Mouse (Mus musculus): ENCODE measurements around the gene Gjb6.
A peak's percentile ranks its signal among the peaks of the same experiment; 100 is the strongest.

The Gjb6 gene

GRCm38 (mm10) chr14:57133161-57133661 is at the start of gene Gjb6:
Gjb6 (minus strand) TSS chr14:57133611.
- DNase-seq (ENCODE audit: low spot score): no peak

GRCm38 (mm10) chr14:57165493-57165892 is 32.1 kb upstream of the Gjb6 start:
- DNase-seq (ENCODE audit: low spot score): no peak

- DNase-seq (ENCODE audit: low spot score): no peak
Measured at GRCm38 (mm10) chr14:57161833-57162232, 28.4 kb upstream of the Gjb6 start.

- no peak for DNase-seq (ENCODE audit: low spot score)
Measured at GRCm38 (mm10) chr14:57161201-57161600, 27.8 kb upstream of the Gjb6 start.

GRCm38 (mm10) chr14:57154916-57155315 is 21.5 kb upstream of the Gjb6 start:
- DNase-seq (ENCODE audit: low spot score): no peak

GRCm38 (mm10) chr14:57145741-57146140 is 12.3 kb upstream of the Gjb6 start:
- DNase-seq (ENCODE audit: low spot score): peak; percentile 51

- DNase-seq (ENCODE audit: low spot score): no peak
Measured at GRCm38 (mm10) chr14:57135265-57135664, 1.9 kb upstream of the Gjb6 start.

GRCm38 (mm10) chr14:57127383-57127782 is 6.0 kb downstream of the Gjb6 start:
- DNase-seq (ENCODE audit: low spot score): no peak

GRCm38 (mm10) chr14:57122295-57122694 is 11.1 kb downstream of the Gjb6 start:
- DNase-seq (ENCODE audit: low spot score): no peak

GRCm38 (mm10) chr14:57115823-57116544 is 17.4 kb downstream of the Gjb6 start, which contains the start of gene Gm4491:
Gm4491 (minus strand) TSS chr14:57115883.
- peak; percentile 68 for DNase-seq (ENCODE audit: low spot score)

GRCm38 (mm10) chr14:57109194-57109593 is 24.2 kb downstream of the Gjb6 start:
- peak; percentile 58 for DNase-seq (ENCODE audit: low spot score)

- DNase-seq (ENCODE audit: low spot score): no peak
Measured at GRCm38 (mm10) chr14:57107916-57108315, 25.5 kb downstream of the Gjb6 start.

- no peak for DNase-seq (ENCODE audit: low spot score)
Measured at GRCm38 (mm10) chr14:57107091-57107490, 26.3 kb downstream of the Gjb6 start.

- no peak for DNase-seq (ENCODE audit: low spot score)
Measured at GRCm38 (mm10) chr14:57105721-57106120, 27.7 kb downstream of the Gjb6 start.

- DNase-seq (ENCODE audit: low spot score): no peak
Measured at GRCm38 (mm10) chr14:57105111-57105510, 28.3 kb downstream of the Gjb6 start.

- peak; percentile 61 for DNase-seq (ENCODE audit: low spot score)
Measured at GRCm38 (mm10) chr14:57104106-57105023, 29.0 kb downstream of the Gjb6 start, which contains the start of gene Gjb2. Gjb2 (minus strand) TSS chr14:57104702.

GRCm38 (mm10) chr14:57103711-57104105 is 29.7 kb downstream of the Gjb6 start:
- DNase-seq (ENCODE audit: low spot score): no peak

- no peak for DNase-seq (ENCODE audit: low spot score)
Measured at GRCm38 (mm10) chr14:57103121-57103520, 30.3 kb downstream of the Gjb6 start.

- DNase-seq (ENCODE audit: low spot score): no peak
Measured at GRCm38 (mm10) chr14:57101623-57102022, 31.8 kb downstream of the Gjb6 start.

GRCm38 (mm10) chr14:57095855-57096254 is 37.6 kb downstream of the Gjb6 start:
- DNase-seq (ENCODE audit: low spot score): no peak

- peak; percentile 74 for DNase-seq (ENCODE audit: low spot score)
Measured at GRCm38 (mm10) chr14:57093029-57093428, 40.4 kb downstream of the Gjb6 start.

GRCm38 (mm10) chr14:57090001-57090400 is 43.4 kb downstream of the Gjb6 start:
- DNase-seq (ENCODE audit: low spot score): no peak

GRCm38 (mm10) chr14:57089107-57089506 is 44.3 kb downstream of the Gjb6 start:
- DNase-seq (ENCODE audit: low spot score): no peak

Measured in embryo, embryonic 10 days (tissue).